ENCODE assay signal across 17 mouse cellular contexts in the genomic region with DNA sequence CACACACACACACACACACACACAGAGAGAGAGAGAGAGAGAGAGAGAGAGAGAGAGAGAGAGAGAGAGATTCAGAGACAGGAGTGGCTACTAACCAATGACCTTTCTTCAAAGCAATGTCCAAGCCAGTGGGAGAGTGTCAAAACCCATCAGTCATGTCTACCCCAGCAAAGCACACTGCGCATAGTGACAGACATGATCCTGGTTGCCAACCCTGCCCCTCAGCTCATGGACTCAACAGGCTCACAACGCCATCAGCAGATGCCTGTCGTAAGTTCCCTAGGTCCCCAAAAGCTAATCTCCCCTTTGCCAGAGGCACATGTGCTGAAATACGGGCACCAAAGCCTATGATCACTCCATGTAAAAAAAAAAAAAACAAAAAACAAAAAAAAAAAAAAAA. TPM values are rescaled to one million over a fixed set of nuclear protein-coding genes. Genes with fewer than 3 reads are reported as not detected.
DNase-seq lines count a peak whose midpoint lies in the region; ATAC-seq lines count a peak whose summit lies in the region.
"Had no signal": no experiment of that assay in that cellular context is flagged by ENCODE, and none has a peak within 500 bp of the region (broad histone marks: within the 10 kb centered on the region; RNA-seq: fewer than 3 reads in every experiment).

No protein-coding gene starts in this region.

- 88% methylated on average over 4 of the region's 4 CpGs for WGBS in heart, embryonic 10.5 days
- 83% methylated on average over 4 of the region's 4 CpGs for WGBS in limb, embryonic 12.5 days
- whole genome bisulfite sequencing in limb, embryonic 10.5 days: 91% methylated on average over 4 of the region's 4 CpGs
- 69% methylated on average over 4 of the region's 4 CpGs for WGBS in embryonic facial prominence, embryonic 15.5 days
- WGBS in stomach, embryonic 15.5 days: 90% methylated on average over 4 of the region's 4 CpGs

- ATAC-seq in limb, embryonic 12.5 days (ENCODE audit: insufficient number of reproducible peaks, insufficient read depth, low FRiP score, low TSS enrichment, low read depth): no peak
- ATAC-seq in embryonic facial prominence, embryonic 15.5 days (ENCODE audit: insufficient number of reproducible peaks, low FRiP score, low TSS enrichment, low read depth): no peak
- no peak for ATAC-seq in stomach, embryonic 15.5 days (ENCODE audit: insufficient read depth, low FRiP score, low read depth)
- ATAC-seq: liver, postnatal 0 days had no signal

- peak; percentile 33 for DNase-seq in heart, embryonic 10.5 days (ENCODE audit: low spot score)
- no peak for DNase-seq in heart, postnatal 10 days
- no peak for DNase-seq in limb, embryonic 10.5 days (ENCODE audit: low spot score)
- no peak for DNase-seq in left cerebral cortex, postnatal 4 days
- DNase-seq: liver, postnatal 0 days; thymus, adult 18-20 months had no signal

- no peaks in the 10 kb centered on the region; the same call in 1 of the 2 replicates for H3K9me3 ChIP-seq in heart, embryonic 10.5 days
- peaks cover 5% of the 10 kb centered on the region; the same call in 1 of the 2 replicates for H3K9me3 ChIP-seq in limb, embryonic 12.5 days
- no peaks in the 10 kb centered on the region for H3K9me3 ChIP-seq in limb, embryonic 10.5 days (replicated peaks)
- no peaks in the 10 kb centered on the region for H3K9me3 ChIP-seq in embryonic facial prominence, embryonic 15.5 days (replicated peaks)
- H3K9me3 ChIP-seq in stomach, embryonic 15.5 days: no peaks in the 10 kb centered on the region
- H3K9me3 ChIP-seq: neural tube, embryonic 12.5 days had no signal

- peaks cover 19% of the 10 kb centered on the region for H3K4me1 ChIP-seq in heart, embryonic 10.5 days
- H3K4me1 ChIP-seq in limb, embryonic 12.5 days (replicated peaks): peaks cover 27% of the 10 kb centered on the region
- H3K4me1 ChIP-seq in limb, embryonic 10.5 days: peaks cover 26% of the 10 kb centered on the region
- H3K4me1 ChIP-seq in embryonic facial prominence, embryonic 15.5 days: peaks cover 31% of the 10 kb centered on the region
- peaks cover 12% of the 10 kb centered on the region; the same call in 1 of the 2 replicates for H3K4me1 ChIP-seq in stomach, embryonic 15.5 days

- no peaks in the 10 kb centered on the region for H3K27me3 ChIP-seq in heart, embryonic 10.5 days (ENCODE audit: insufficient read depth, poor library complexity, severe bottlenecking)
- no peaks in the 10 kb centered on the region for H3K27me3 ChIP-seq in limb, embryonic 12.5 days
- H3K27me3 ChIP-seq in limb, embryonic 10.5 days (ENCODE audit: low read depth, poor library complexity, severe bottlenecking): no peaks in the 10 kb centered on the region
- no peaks in the 10 kb centered on the region for H3K27me3 ChIP-seq in embryonic facial prominence, embryonic 15.5 days
- H3K27me3 ChIP-seq in stomach, embryonic 15.5 days (replicated peaks): no peaks in the 10 kb centered on the region
- H3K27me3 ChIP-seq: neural tube, embryonic 12.5 days had no signal

- no peaks in the 10 kb centered on the region for H3K36me3 ChIP-seq in heart, embryonic 10.5 days
- no peaks in the 10 kb centered on the region for H3K36me3 ChIP-seq in limb, embryonic 12.5 days
- no peaks in the 10 kb centered on the region for H3K36me3 ChIP-seq in limb, embryonic 10.5 days
- no peaks in the 10 kb centered on the region for H3K36me3 ChIP-seq in embryonic facial prominence, embryonic 15.5 days
- no peaks in the 10 kb centered on the region for H3K36me3 ChIP-seq in stomach, embryonic 15.5 days
- H3K36me3 ChIP-seq: neural tube, embryonic 12.5 days had no signal

- no peak overlapping the region for H3K4me2 ChIP-seq in limb, embryonic 12.5 days
- H3K4me2 ChIP-seq in embryonic facial prominence, embryonic 15.5 days (replicated peaks): 0 out of 2 replicates have a peak overlapping the region, but pooled peaks have one; percentile 19
- H3K4me2 ChIP-seq in stomach, embryonic 15.5 days: no peak overlapping the region
- H3K4me2 ChIP-seq: neural tube, embryonic 12.5 days had no signal

- no peak overlapping the region for H3K9ac ChIP-seq in limb, embryonic 12.5 days (replicated peaks)
- H3K9ac ChIP-seq in embryonic facial prominence, embryonic 15.5 days: no peak overlapping the region
- H3K9ac ChIP-seq in stomach, embryonic 15.5 days: no peak overlapping the region
- H3K9ac ChIP-seq: liver, postnatal 0 days; neural tube, embryonic 12.5 days had no signal

- intact Hi-C loops in heart, postnatal 10 days (cut with DNase I): no loop called here
- intact Hi-C loops in left cerebral cortex, postnatal 4 days (cut with DNase I): no loop called here

- H3K4me3 ChIP-seq in heart, embryonic 10.5 days: no peak overlapping the region
- no peak overlapping the region for H3K4me3 ChIP-seq in limb, embryonic 12.5 days (replicated peaks)
- H3K4me3 ChIP-seq in limb, embryonic 10.5 days: no peak overlapping the region
- H3K4me3 ChIP-seq in embryonic facial prominence, embryonic 15.5 days (replicated peaks): no peak overlapping the region
- no peak overlapping the region for H3K4me3 ChIP-seq in stomach, embryonic 15.5 days (replicated peaks)
- H3K4me3 ChIP-seq: neural tube, embryonic 12.5 days had no signal

- no peak overlapping the region for H3K27ac ChIP-seq in heart, embryonic 10.5 days
- peak overlapping the region; percentile 88 for H3K27ac ChIP-seq in limb, embryonic 12.5 days
- no peak overlapping the region for H3K27ac ChIP-seq in limb, embryonic 10.5 days
- peak overlapping the region; percentile 88 for H3K27ac ChIP-seq in embryonic facial prominence, embryonic 15.5 days (replicated peaks)
- H3K27ac ChIP-seq in stomach, embryonic 15.5 days: peak overlapping the region; percentile 75
- H3K27ac ChIP-seq: neural tube, embryonic 12.5 days had no signal

RNA-seq across cellular contexts. Expression of gene Mlph, which starts 18.6 kb away (rescaled TPM):
- polyA plus RNA-seq in heart, embryonic 10.5 days (2016; fragmentation: Nextera tagmentation; extraction: Ambion mirVana): 0.26 and 0.53 TPM in 2 replicates
- total RNA-seq in heart, postnatal 10 days (2021): under 1 TPM; 0.45 to 0.86 TPM
- 0.23 and 0.37 TPM in 2 replicates for polyA plus RNA-seq in limb, embryonic 12.5 days (2016; fragmentation: Nextera tagmentation; extraction: Ambion mirVana)
- 0.06 and 0.51 TPM in 2 replicates for polyA plus RNA-seq in limb, embryonic 10.5 days (2016; fragmentation: Nextera tagmentation; extraction: Ambion mirVana)
- 1.6 and 1.7 TPM in 2 replicates for polyA plus RNA-seq in embryonic facial prominence, embryonic 15.5 days (2015; fragmentation: Nextera tagmentation; extraction: Ambion mirVana)
- 1.8 and 2.3 TPM in 2 replicates for polyA plus RNA-seq in stomach, embryonic 15.5 days (2015; fragmentation: Nextera tagmentation; extraction: Ambion mirVana)
- total RNA-seq in left cerebral cortex, postnatal 4 days (2021): under 1 TPM; 0.40 to 0.79 TPM
- total RNA-seq: granulocyte monocyte progenitor cell, adult 5-6 weeks; megakaryocyte, adult 5-6 weeks had no signal

RNA-seq across cellular contexts. Expression of gene Col6a3, which starts 52.5 kb away (rescaled TPM):
- polyA plus RNA-seq in heart, embryonic 10.5 days (2016; fragmentation: Nextera tagmentation; extraction: Ambion mirVana): 1.6 and 4.6 TPM in 2 replicates
- 100 to 1,000 TPM; 107 to 132 TPM for total RNA-seq in heart, postnatal 10 days (2021)
- polyA plus RNA-seq in limb, embryonic 12.5 days (2016; fragmentation: Nextera tagmentation; extraction: Ambion mirVana): 27.4 and 28.2 TPM in 2 replicates
- 2.8 and 5.6 TPM in 2 replicates for polyA plus RNA-seq in limb, embryonic 10.5 days (2016; fragmentation: Nextera tagmentation; extraction: Ambion mirVana)
- 204 and 259 TPM in 2 replicates for polyA plus RNA-seq in embryonic facial prominence, embryonic 15.5 days (2015; fragmentation: Nextera tagmentation; extraction: Ambion mirVana)
- 86.6 and 109 TPM in 2 replicates for polyA plus RNA-seq in stomach, embryonic 15.5 days (2015; fragmentation: Nextera tagmentation; extraction: Ambion mirVana)
- 10 to 100 TPM in 1 of 2 experiments, 1 to 10 TPM in 1; 7.8 to 10.5 TPM for total RNA-seq in left cerebral cortex, postnatal 4 days (2021)
- total RNA-seq: granulocyte monocyte progenitor cell, adult 5-6 weeks; hematopoietic stem cell, adult 5-6 weeks had no signal

RNA-seq across cellular contexts. Expression of gene Prlh, which starts 56.6 kb away (rescaled TPM):
- polyA plus RNA-seq in heart, embryonic 10.5 days (2016; fragmentation: Nextera tagmentation; extraction: Ambion mirVana): not detected in 2 replicates
- total RNA-seq in heart, postnatal 10 days (2021): not detected
- not detected in 2 replicates for polyA plus RNA-seq in limb, embryonic 12.5 days (2016; fragmentation: Nextera tagmentation; extraction: Ambion mirVana)
- not detected in 2 replicates for polyA plus RNA-seq in limb, embryonic 10.5 days (2016; fragmentation: Nextera tagmentation; extraction: Ambion mirVana)
- polyA plus RNA-seq in embryonic facial prominence, embryonic 15.5 days (2015; fragmentation: Nextera tagmentation; extraction: Ambion mirVana): not detected in 2 replicates
- polyA plus RNA-seq in stomach, embryonic 15.5 days (2015; fragmentation: Nextera tagmentation; extraction: Ambion mirVana): not detected in 2 replicates
- total RNA-seq in left cerebral cortex, postnatal 4 days (2021): not detected
- total RNA-seq: adrenal gland, postnatal 14 days; granulocyte monocyte progenitor cell, adult 5-6 weeks; hematopoietic stem cell, adult 5-6 weeks; layer of hippocampus, postnatal 36 days; megakaryocyte, adult 5-6 weeks had no signal
- polyA plus RNA-seq: limb, embryonic 11.5 days; liver, postnatal 0 days; midbrain, embryonic 16.5 days; neural tube, embryonic 12.5 days had no signal

Comparison
In these comparisons a context has a peak if more than half of its experiments do, and no peak if none do; other contexts are left out.
1. H3K27ac ChIP-seq: peak in limb, embryonic 12.5 days (single experiment), embryonic facial prominence, embryonic 15.5 days (single experiment) and stomach, embryonic 15.5 days (single experiment); none in heart, embryonic 10.5 days (single experiment) and limb, embryonic 10.5 days (single experiment).